Mouse (Mus musculus) liver, adult (tissue): ENCODE results near the gene Mex3b.

Source experiments
- GATA4 ChIP-seq: IDR thresholded peaks from 2 replicates; pipeline ENCODE4 v1.6.1; 2014; ENCODE audit warnings: mild to moderate bottlenecking, low read length; ENCODE audit not compliant: insufficient replicate concordance

The Mex3b gene

DNA sequence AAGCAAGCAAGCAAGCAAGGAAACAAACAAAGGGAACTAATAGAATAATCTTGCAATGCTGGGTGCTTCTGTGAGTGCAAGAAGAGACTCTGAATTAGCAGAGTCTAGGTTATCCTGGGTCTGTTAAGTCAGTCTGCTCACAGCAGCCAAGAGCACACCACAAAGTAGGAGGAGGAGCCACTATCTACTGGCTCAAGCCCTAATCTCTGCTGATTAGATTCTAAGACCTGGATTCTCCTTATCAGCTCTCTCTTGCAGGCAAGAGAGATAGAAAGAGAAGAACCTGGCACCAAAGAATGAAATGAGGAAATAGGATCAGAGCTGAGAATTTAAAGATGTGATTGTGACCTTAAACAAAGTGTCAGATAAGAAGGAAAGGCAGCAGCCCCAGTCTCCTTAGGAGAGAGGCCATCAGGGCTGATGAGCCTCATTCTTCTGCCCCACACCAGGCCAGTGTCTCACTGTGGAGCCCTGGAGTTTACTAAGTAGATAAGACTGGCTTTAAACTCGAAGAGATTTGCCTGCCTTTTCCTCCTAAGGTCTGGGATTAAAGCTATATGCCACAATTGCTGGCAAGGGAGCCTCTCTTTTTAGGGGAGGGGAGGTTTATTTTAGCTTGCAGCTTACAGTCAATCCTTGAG is 23.9 kb downstream of the Mex3b start:
- no peak for TF ChIP-seq GATA4

DNA sequence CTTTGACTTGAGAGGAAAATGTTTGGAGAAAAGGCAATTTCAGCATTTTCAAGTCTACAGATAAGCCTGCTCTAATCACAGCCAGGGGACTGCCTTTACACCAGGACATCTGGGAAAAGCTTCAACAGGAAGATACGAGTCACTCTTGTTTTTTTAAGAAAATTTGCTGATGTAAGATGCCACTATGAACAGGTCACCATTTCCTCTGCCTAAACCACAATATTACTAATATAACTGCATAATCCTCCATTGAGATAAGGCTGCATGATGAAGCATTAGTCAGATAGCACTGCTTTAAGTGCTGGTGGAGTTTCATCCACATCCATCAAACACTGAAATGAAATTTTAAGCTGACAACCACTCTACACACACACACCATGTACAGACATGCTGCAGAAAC is 27.2 kb downstream of the Mex3b start:
- TF ChIP-seq GATA4, result peak; percentile 60; the same call in 1 of the 2 replicates

DNA sequence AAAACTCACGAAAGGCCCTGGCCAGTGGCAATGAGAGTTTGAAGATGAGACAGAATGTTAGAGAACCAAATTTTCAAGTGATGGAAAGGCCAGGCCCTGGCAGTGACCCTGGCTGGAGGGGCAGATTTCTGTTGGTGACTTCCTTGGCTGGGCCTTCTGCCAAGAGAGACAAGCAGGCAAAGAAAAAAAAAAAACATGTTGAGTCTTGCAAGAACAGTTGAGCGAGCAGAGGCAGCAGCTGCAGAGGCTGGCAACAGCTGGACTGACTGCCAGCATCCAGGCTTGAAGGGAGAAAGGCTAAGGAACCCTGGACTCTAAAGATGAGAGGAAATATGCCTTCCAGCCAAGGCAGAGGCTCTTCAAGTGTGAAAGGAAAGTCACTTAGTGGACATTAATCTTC is 28.5 kb downstream of the Mex3b start:
- TF ChIP-seq GATA4, result no peak

DNA sequence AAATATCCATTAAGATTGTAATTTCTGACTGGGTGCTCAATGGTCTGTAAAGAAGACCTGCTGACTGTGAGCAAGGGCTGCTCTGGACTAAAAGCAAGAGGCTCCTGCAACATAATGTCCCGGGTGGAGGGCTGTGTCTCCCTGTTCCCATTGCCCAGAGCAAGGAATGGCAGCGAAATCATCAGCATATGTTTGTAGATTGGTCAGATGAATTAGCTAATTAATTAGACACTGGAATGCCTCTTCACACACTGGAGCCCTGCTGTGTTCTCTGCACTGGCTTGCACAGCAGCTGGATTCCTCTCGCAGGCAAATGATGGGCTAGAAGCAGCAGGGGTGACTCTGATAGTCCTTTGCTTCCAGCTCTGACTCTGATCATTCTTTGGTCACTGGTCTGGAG is 29.6 kb downstream of the Mex3b start:
- no peak for TF ChIP-seq GATA4

DNA sequence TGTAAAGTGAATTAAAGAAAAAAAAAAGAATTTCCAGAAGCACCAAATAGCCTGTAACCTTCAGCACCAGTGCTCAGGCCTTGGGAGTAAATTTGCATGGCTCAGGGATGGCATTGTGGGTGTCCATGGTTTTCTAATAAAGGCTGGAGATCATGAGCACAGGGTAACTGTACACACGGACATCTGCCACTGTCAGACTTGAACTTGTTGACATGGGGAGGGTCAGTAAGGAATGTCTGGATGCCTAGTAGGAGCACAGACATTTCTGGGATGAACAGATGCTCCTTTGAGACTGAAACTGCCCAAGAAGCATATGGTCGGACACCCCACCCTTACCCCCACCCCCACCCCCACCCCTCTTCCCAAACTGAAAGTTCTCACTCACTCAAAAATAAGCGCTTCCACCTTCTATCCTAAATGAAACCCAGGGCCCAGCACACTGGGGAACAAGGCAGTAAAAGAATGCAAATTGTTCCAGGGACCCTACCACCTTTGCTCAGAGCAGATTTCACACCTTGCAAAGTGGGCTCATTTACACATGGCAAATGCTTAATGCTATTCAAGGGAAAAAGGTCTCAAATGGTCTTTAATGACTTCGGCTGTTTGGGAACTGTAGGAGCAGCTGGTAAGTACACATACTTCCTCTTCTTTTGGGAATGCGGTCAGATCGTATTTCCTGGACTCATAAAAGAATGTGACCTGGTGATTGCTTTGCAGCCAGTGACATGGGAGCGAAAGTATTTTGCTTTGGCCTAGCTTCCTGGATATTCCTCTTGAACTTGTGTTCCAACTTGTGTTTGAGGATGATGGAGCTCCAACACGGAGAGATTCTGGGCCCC is 32.5 kb downstream of the Mex3b start:
- TF ChIP-seq GATA4, result no peak

DNA sequence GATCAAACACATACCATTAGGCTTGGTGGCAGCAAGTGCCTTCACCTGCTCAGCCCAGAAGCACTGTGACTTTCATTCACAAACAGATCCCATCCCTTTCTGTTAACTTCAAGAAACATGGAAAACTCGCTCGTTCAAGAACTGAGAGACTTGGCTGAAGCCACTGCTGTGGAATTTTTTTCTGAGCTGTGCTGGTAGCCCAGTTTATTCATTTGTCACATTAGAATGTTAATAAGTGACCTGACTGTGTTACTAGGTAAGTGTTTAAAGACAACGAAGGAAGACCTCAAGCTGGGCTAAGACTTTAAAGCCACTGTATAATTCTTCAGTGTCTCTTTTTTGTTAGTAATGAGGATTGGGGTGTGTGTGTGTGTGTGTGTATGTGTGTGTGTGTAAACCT is 35.9 kb downstream of the Mex3b start:
- TF ChIP-seq GATA4, result no peak

DNA sequence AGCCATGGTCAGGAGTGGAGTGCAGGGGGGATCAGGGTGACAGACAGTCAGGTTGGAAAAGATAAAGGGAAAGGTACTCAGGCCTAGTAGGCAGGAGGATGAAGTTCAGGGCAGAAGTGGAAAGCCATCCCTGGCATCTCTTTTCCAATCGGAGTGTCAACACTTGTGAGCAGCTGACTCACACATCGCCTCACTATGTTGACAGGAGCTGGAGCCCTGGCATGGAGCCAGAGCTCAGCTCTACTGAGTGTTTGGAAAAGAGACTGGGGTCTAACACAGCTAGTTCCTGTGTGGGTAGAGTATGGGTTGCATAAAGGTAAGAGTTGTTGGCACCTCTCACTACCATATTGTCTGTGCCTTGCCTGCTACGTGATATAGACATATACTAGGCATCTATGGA is 38.4 kb downstream of the Mex3b start:
- TF ChIP-seq GATA4, result no peak

DNA sequence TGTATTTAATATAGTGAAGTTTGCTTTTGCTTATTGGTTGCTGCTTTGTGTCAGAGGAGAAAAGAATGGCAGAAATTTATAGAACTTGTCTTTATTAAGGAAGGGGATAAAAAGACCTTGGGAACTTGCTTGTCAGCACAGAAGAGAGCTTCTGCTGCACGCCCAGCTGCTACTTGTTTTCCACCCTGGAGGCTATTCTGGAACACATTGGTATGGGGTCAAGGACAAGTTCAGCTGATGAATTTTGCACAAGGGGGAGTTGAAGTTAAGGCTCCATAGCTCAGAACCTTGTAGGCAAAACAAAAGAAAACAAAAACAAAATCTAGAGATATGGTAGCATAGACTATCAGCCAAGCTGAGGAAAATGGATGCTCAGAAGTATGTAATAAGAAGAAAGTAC is 39.9 kb downstream of the Mex3b start:
- TF ChIP-seq GATA4, result no peak

DNA sequence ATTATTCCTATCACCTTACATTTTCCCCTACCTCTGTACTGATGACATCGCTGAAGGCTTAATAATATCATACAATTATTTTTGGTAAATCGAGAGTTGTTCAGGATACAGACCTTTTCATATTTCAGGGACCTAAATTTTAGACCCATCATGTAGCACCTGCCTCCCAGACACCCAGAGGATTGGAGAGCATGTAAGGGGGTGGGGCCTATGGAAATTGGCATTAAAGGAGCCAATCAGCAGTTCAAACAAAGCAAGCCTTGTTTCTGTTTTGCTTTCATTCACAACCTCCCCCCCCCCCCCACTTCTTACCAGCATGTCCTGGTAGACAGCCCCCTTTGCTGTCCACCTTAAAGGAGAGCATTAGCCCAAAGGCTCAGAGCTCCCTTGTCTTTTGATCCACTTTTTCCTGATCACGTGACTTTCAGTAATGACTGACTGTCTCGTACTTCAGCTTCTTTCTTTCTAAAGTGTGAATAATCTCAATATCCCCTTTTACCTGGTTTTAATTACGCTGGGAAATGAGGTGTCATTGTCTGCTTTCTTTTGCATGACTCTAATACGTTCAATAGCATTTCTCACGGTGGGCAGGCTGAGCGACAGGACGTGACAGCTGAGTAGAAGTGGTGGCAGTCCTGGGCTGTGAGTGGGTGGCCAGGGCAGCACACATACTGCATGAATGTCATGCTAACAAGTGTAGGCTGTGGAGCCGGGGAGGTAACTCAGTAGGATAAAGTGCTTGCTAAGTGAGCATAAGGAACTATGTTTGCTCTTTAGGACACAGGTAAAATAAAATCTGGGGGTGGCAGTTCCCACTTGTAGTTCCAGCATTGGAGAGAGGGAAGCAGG is 43.6 kb downstream of the Mex3b start:
- TF ChIP-seq GATA4, result no peak

DNA sequence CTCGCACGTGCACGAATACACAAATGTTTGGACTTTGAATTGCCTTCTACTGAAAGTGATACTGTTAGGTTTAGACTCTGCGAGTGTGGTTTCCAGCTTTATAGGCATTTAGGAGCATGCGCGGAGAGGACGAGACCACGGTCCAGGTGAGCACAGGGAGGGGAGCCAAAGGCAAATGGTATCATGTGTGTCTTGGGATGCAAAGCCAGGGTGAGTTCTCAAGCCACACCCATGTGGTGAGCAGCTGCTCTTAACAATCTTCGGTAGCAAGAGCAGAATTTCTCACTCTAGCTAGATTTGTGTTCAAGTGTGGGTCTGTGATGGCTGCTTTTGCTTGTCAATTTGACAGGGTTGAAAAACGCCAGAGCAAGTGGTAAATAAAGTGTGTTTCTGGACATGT is 44.4 kb downstream of the Mex3b start:
- TF ChIP-seq GATA4, result no peak

DNA sequence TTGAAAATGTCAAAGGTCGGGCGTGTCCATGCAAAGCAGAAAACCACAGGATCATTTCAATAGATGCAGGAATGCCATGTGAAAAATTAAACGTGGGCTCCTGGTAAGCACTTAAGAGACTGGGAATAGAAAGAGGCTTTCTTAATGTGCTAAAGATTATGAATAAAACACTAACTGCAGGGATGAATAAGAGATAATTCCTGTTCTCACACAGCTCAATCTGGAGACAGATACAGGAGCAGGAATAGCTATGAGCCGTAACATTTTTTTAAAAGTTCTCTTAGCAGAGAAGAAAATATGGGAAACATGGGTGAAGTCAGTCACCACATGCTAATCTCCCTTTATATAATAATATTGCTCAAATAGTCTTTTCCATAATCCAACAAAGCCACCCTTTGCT is 47.2 kb downstream of the Mex3b start:
- TF ChIP-seq GATA4, result no peak
